Mouse (Mus musculus): ENCODE data around the gene Fnip2.
"Not testable (repeated sequence)": the region's sequence is repeated elsewhere in the genome, so short reads cannot be mapped to it uniquely, and the experiment has no call there.

The Fnip2 gene

DNA sequence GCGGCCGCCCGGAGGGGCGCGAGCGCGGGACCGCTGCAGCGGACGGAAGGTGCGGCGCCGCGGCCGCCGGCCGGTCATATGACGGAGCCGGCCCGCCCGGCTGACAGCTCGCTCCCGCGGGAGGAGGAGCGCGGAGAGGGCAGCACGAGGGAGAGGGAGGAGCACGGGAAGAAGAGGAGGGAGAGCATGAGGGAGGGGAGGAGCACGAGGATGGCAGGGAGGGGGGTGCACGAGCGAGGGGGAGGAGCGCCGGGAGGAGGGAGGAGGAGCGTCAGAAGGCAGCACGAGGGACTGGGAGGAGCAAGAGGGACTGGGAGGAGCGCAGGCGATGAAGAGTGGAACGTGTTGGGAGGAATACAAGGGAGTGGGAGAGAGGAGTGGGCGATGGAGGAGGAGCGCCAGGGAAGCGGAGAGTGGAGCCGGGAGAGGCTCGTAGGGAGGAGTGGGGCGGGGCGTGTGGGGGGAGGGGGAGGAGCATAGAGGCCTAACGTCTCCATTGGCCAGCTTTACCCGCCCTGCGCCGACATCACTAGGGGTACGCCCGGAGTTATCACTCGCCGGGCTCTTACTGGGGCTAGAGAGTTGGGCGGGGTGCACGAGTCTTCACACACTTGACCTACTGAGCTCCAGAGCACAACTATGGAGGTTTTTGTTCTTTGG, at the start of gene Fnip2:
Gene Fnip2 (minus strand): TSS at position 94 of the 660 bp plus-strand sequence.
- DNase-seq (ENCODE audit: low spot score in 2 of 2) = peak; percentile 59 to 62

DNA sequence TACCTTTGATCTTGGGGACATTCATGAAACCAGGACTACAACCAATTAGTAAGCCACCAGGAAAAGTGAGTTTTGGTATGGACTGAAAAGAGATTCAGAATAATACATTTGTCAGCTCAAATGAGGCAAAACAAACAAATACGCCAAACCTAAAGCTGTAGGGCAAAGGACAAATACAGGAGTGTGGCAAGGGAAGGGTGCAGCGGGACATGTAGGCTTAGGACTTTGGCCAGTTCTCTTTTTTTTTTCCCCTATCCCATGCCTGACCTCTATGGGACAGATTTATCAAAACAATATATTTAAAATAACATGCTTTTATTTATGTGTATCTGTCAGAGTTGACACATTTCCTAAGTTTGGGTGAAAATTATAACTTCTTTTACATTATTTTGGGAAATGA, 42.3 kb upstream of the Fnip2 start:
- no peak for DNase-seq (ENCODE audit: low spot score in 2 of 2)

DNA sequence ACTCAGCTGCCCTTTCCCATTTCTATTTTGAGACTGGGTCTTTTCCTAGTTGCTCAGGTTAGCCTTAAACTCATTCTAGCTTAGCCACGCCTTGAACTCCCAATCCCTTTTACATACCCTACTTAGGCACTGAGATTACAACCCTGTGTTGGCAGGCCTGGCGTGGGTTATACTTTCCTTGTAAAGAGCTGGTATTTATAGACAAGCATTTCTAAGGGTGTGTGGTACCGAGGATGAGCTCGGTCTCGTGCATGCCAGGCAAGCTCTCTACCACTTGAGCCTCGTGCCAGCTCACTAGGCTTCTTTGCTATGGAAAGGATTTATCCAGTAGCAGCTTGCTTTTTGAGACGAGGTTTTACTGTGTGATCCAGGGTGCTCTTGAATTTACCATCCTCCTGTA, 27.9 kb upstream of the Fnip2 start:
- DNase-seq (ENCODE audit: low spot score in 2 of 2) = no peak

DNA sequence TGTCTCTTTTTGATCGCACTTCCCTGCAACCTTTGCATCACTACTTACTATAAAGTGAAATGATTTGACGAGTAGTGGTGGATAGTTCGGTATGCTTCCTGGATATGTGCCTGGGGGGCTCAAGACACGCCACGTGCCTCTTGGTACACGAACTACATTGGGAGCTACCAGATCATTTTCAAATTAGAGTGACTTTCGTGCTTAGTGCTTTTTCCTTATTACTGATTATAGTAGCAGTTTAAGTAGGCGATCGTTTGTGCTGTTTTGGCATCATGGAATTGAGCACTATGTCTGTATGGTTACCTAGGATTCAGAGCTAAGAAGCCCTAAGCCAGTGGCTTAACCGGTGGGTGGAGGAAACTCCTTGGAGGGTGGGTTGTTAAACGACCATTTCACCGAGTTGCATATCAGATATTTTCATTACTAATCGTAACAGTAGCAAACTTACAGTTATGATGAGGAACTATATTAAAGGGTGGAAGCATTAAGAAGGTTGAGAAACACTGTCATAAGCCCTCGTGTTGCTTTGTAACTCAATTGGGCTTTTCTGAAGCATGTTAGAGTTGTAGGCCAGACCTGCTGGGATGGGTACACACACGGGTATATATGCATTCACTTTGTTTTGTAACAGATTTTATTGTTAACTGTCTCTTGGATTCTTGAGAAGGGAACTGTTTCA, 24.3 kb upstream of the Fnip2 start:
- DNase-seq (ENCODE audit: low spot score in 2 of 2) = no peak

DNA sequence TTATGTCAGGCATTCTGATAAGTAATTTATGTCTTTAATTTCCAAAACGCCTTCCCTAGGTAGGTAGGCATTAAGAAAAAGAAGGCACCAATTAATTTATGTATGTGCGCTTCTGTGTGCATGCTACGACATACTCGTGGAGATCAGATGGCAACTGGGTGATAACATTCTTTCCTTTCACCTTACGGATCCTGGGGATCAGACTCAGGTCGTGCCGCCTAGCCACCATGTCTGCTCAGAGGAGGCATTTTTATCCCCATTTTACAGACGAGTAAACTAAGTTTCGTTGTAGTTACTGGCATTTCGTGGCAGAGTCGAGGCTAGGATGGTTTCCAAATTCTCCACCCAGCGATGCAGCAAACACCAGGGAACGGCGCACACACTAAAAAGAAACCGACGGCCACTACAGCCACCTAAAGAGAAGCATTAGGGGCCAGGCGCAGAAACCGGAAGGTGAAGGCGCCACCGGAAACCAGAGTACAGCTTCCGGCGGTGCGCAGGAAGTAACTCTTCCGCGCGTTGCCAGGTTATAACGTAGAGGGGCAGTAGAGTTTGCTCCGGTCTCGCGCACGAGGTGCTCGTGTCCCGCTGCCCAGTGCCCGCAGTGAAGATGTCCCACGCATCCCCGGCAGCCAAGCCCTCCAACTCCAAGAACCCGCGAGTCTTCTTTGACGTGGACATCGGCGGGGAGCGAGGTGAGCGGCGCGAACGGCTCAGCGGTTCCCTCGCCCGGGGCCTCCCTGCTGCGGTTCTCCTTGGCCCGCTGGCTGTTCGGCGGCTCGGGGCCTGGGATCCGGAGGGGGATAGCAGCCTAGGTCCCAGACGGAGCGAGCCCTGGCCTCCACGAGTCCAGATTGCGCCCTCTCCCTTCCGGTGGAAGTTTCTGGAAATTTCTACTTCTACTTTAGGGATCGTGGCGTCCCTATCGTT, 23.5 kb upstream of the Fnip2 start, which contains the start of gene Ppid:
Gene Ppid (plus strand): TSS at position 480 of the 930 bp plus-strand sequence.
- peak; percentile 55 to 72 for DNase-seq (ENCODE audit: low spot score in 2 of 2)

DNA sequence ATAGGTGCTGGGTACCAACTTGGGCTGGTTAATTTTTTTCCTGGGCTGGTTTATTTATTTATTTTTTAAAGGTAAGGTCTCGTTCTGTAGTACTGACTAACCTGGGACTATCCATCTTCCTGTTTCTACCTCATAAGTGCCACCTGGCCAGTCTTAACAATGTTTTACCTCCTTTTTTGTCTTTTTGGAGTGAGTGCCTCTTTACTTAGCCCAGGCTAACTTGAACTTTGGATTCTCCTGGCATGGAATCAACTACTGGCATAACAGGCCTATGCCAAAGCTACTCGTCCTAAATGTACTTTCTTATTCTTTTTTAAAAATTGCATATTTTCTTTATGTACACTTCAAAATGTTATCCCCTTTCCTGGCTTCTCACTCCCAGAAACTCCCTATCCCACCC, 22.1 kb upstream of the Fnip2 start:
- no peak for DNase-seq (ENCODE audit: low spot score in 2 of 2)

DNA sequence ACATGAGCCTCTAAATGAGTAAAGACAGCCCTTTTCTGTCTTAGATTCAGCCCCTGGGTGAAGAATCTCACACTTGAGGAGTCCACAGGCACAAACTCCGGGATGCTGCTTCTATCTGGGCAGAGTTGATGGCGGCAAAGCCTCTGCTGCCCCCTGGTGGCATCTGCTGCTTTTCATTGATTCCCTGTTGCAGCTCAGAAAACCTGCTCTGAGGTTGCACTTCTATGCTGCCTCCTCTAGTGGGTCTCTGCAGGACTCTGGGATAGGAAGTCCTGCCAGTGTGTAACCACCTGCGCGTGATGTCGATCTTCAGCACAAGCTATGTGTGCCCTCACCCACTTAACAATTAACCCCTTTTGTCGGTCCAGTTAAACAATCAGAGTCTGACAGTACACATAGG, 19.2 kb upstream of the Fnip2 start:
- DNase-seq (ENCODE audit: low spot score in 2 of 2) = peak; percentile 72 to 88

DNA sequence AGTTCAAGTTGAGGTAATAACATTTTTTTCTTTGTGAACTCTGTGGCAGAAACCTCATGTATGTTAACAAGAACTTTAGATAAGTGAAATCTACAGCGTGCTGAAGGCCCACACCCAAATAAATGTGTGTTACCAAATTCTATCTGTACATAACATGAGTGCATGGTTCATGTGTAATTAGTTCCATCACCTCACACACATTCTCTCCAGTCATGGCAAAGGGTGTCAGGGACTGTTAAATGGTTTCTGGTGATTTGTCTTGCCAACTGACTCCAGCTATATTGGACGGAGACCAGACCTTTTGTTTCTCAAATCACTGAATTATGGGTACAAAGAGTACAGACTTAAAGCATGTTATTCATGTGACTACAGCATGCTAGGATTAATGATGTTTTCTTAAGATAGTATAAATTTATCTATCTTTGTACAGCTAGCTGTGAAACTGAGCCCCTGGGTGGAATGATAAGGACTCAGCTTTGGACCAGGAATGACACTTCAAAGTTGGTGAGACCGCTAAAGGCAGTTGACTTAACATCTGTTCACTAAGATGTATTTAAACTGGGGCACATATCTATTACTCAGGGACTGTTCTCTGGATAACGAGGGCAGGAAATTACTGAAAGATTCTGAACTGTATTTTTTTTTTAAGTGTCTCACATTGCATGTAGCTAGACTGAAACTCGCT, 12.4 kb upstream of the Fnip2 start:
- DNase-seq (ENCODE audit: low spot score in 2 of 2) = no peak

DNA sequence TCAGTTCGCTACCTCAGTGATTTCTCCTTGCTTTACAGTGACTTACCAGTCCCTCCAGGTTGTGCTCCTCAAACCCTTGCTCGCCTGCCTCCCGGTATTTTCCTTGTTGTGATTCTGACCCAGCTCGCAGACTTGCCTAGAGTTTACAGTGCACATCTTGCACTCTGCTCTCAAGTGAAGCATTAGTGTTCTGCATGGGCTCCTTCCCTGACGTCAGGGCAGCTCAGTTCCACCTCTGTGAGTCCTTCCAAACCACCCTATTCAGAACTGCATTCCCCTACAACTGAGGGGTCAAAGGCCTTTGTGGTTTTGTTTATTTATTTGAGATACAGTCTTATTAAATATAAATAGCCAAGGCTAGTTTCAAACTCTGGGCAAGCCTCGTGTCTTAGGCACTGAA, 10.6 kb upstream of the Fnip2 start:
- no peak for DNase-seq (ENCODE audit: low spot score in 2 of 2)

DNA sequence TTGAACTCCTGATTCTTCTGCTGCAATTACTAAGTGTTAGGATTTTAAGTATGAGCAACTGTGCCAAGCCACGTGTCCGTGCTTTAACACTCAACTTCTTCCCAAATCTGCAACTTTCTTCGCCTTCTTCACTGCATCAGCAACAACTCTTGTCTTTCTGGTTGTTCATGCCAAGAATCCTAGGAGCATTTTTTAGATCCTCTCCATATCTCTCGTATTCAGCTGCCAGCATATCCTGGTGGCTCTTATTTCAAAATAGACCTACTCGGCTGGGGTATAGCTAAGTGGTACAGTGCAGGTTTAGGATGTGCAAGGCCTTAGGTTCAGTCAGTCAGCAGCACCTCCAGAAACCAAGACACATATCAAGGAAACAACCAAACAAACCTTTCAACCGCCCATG, 10.0 kb upstream of the Fnip2 start:
- DNase-seq (ENCODE audit: low spot score in 2 of 2) = no peak

DNA sequence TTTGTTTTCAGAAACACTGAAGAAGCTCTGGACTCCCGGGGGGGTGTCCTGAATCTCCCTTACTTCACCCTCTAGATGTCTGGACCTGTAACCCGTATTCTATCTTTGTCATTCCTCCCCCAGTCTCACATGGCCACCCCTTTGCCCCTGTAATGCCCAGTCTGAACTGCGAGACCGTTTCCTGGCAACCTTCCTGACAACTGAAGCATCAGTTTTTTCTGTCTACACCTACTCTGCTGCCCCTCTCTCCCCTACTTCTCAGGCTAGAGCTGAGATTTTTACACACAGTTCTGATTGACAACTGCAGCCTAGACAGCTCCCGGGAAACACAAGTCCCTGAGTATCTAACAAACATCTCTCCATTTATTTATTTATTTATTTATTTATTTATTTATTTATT, 9.3 kb upstream of the Fnip2 start:
- no peak for DNase-seq (ENCODE audit: low spot score in 2 of 2)

DNA sequence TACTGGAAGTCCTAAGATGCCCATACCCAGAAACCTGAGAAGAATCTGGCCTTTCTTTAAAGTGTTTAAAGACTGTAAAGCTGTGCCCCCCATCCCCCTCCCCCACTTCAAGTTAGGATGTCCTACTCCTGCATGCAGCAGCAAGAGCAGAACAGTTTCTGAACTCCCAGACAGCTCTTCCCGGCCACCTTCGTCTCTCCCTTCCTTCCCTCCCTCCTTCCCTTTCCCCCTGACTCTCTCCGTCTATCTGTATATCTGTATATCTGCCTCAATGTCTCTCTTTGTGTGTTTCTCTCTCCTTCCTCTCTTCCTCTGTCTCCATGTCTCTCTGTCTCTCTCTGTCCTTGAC, 8.8 kb upstream of the Fnip2 start:
- DNase-seq (ENCODE audit: low spot score in 2 of 2) = no peak

DNA sequence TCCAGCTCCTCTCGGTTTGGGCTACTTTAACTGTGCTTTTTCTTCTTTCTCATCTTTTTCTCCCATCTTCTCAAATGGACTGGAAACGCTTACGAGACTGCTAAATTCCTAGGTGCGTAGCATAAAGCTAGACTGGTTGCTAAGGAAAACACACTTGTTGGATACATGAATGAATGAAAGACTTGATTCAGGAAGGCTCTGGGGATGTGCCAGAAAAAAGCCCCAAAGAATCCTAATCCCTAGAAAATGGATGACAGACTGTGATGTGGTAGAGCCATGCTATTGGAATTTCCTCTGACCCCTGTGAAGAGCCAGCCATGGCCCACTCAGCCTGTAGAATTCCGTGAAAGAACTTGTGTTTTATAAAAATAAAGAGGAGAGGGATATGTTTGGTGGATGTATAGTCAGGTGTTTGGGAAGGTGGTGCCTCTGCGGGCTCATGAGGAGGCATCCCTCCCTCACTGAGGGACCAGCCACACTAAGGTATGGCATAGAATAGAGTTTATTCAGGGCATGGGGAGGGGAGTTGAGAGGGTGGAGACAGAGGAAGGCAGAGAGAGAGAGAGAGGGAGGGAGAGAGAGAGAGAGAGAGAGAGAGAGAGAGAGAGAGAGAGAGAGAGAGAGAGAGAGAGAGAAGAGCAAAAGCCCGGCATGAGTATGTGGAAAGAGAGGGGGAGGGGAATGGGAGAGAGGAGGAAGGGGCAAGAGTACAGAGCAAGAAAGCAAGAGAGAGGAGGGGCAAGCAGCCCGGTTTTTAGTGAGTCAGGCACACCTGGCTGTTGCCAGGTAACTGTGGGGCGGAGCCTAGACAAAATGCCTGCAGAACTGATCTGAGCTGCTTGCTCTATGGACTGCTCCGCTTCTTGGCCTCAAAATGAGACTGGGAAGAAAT, 8.2 kb upstream of the Fnip2 start:
- no peak for DNase-seq (ENCODE audit: low spot score in 2 of 2)

DNA sequence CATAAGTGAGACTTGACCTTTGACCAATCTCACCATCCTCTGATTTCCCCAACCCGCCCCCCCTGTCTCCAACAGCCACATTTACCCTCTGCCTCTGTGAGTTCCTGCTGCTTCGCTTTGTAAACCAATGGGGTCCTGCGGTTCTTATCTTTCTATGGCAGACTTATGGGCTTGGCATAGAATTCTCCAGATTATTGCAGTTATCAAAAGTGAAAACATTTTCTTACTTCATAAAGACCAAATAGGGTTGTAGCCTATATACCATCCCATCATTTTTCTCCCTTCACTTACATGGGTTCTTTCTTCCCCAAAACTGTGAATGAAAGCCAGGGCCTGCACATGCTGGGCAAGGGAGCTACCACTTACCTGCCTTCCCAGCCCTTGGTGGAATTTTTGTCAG, 6.7 kb upstream of the Fnip2 start:
- DNase-seq (ENCODE audit: low spot score in 2 of 2) = no peak

DNA sequence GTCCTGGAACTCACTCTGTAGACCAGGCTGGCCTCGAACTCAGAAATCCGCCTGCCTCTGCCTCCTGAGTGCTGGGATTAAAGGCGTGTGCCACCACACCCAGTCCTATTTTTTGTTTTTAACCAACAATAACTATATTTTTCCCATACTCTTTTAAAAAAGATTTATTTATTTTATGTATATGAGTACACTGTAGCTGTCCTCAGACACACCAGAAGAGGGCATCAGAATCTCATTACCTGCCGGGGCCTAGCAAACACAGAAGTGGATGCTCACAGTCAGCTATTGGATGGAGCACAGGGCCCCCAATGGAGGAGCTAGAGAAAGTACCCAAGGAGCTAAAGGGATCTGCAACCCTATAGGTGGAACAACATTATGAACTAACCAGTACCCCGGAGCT, 5.8 kb upstream of the Fnip2 start:
- not testable (repeated sequence) for DNase-seq (ENCODE audit: low spot score in 2 of 2)

DNA sequence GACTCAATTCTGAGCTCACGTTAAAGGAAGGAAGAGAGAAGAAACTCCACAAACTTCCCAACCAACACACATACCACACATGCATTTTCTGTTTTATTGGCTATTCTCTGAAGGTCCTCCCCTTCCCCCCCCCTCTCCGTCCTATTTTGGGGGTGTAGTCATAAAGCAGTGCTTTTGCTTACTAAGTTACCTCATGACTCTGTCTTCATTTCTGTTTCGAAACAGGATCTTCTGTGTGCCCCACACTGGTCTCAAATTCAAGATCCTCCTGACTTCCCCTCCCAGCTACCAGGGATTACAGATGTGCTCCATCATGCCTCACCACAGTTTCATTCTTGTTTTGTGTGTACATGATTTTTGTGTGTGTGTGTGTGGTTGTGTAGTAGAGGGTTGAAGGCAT, 4.8 kb upstream of the Fnip2 start:
- no peak for DNase-seq (ENCODE audit: low spot score in 2 of 2)

DNA sequence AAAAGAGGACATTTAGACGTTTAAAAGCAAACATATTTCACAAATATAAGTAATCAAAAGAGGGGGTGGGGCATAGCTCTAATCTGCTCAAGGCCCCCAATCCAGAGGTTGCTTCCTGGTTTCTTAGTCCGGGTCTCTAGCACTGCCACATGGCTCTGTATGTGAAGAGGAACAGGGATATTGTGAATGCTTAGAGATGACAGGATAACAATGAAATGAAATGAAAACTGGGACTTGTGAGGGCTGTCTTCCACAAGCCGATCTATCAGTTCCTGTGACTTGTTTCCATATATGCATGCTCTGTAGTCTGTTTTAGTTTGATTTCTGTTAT, 1.7 kb upstream of the Fnip2 start:
- no peak for DNase-seq (ENCODE audit: low spot score in 2 of 2)

DNA sequence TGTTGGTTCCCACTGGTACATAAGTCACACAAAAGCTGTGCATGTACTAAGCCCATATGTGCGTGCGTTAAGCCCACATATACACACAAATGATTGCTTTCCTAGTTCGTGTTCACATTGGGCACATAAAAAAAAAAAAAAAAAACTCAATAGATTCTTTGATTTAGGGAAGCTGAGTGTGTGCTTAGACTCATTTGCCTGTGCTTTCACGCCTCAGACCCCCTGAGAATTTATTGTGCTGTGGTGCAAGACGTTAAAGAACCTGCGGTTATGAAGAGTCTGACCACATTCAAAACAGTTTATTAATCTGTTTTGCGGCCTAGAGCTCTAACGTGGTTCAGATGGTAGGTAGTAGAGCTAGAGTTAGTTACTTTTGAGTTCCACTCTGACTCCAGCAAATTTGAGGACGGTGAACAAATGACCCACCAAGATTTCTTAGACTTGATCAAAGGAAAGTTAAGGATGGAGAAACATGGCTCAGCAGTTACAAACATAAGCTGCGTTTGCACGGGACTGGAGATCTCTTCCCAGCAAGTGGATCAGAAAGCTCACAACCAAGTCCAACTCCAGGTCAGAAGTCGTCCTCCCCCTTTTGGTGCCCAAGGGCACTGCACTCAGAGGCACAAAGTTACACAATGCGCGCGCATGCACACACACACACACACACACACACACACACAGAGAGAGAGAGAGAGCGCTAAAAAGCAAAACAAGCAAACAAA, 1.2 kb upstream of the Fnip2 start:
- no peak for DNase-seq (ENCODE audit: low spot score in 2 of 2)

DNA sequence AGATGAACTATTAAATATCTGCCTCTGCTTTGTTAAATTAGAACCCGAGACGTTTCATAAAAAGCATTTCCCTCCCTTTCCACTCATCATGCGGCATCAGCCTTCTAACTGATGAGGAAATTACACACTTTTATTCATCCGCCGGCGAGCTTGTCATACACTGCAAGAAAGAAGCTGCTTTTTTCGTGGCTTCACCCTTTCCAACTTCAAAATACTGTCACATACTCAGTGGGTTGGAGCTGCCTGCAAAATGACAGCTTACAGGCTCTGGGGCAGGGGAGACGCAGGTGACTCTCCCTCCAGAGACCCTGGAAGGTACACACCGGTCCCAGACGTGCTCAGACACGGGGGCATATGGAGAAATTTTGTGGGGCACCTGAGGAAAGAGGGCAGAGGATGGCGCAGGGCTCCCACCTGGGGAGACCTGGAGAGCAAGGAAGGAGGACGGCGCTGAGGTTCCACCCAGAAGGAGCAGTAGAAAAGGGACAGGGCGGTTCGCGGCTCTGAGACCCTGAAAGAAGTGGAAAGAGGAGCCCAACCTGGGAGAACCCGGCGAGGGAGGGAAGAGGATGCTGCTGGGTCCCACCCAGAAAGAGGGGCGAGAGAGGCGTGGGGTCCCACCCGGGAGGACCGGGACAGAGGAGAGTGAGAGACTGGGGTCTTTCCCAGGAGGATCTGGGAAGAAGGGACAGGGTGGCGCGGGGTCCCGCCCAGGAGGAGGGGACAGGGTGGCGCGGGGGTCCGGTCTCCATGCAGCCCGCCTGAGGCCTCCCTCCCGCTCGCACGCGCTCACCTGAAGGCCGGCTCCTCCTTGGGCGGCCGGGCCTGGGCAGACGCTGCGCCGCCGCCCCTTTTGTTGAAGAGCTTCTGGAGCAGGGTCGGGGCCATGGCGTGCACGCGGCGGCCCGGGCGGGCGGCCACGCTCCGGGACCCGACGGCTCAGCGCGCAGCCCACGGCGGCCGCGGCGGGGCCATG, 592 bp downstream of the Fnip2 start:
- peak; percentile 22 to 23 for DNase-seq (ENCODE audit: low spot score in 2 of 2)
